Mouse (Mus musculus): ENCODE measurements around the gene Ifitm1. TPM values are rescaled to one million over a fixed set of nuclear protein-coding genes. Genes with fewer than 3 reads are reported as not detected.
"Not testable (repeated sequence)": the region's sequence is repeated elsewhere in the genome, so short reads cannot be mapped to it uniquely, and the experiment has no call there.

The Ifitm1 gene
- polyA plus RNA-seq, 1 experiment from 2014 or later: 5.6 TPM

DNA sequence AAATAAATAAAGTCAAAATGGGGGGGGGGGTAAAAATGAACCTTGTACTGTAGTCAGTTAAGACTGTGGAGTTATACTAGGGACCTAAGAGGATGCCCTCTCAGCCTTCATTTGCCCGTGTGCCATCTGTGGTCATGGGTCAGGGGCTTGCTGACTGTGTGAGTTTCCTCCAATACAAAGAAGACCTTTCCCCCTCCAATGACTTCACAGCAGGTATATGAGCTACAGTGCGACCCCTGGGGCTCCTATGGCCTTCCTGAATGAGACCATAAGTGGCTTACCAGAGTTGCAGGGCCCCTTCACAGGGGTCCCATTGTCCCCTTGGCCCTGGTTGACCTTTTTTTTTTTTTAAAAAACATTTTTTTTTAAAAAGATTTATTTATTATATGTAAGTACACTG, 5.6 kb upstream of the Ifitm1 start:
- Histone ChIP-seq H3K4me2 (ENCODE audit: low read depth, low read length, severe bottlenecking) (no peak overlapping the region), H3K4me3 (ENCODE audit: low read depth, low read length) (no peak overlapping the region), H3K27me3 (ENCODE audit: control insufficient read depth, insufficient read depth, low read length) (0 out of 2 replicates have a peak, but pooled peaks cover 2% of the 10 kb centered on the region), H3K27ac (ENCODE audit: low read depth, low read length) (no peak overlapping the region), H3K4me1 (replicated peaks; ENCODE audit: control insufficient read depth, insufficient read depth, low read length) (0 out of 2 replicates have a peak, but pooled peaks cover 2% of the 10 kb centered on the region), H3K9ac (ENCODE audit: low read length) (no peak overlapping the region), H3K9me3 (ENCODE audit: control insufficient read depth, low read length) (no peaks in the 10 kb centered on the region), H3K36me3 (ENCODE audit: control insufficient read depth, insufficient read depth, low read length) (no peaks in the 10 kb centered on the region)
- DNase-seq (ENCODE audit: low spot score): no peak
- no peak for ATAC-seq (replicated peaks; ENCODE audit: low FRiP score)
- WGBS: 52% methylated on average over 2 of the region's 2 CpGs

DNA sequence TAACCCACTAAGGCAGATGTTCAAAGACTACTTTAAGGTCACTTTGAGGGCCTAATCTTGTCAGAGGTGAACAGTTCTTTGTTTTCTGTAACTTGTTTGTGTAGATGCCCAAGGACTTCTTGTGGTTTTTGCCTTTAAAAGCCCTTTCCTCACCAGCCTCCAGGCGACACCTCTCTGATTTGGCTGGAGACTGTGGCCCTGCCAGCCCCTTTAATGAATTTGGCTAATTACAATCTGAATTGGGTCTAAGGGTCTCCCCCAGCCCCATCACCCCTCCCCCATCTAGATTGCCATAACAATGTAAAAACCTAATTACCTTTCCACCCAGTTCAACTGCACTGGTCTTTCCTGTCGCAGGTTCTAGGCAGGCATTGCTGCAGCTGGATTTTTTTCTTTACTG, 4.3 kb upstream of the Ifitm1 start:
- H3K4me2 ChIP-seq (ENCODE audit: low read depth, low read length, severe bottlenecking): no peak overlapping the region
- no peak overlapping the region for H3K27ac ChIP-seq (ENCODE audit: low read depth, low read length)
- no peak for DNase-seq (ENCODE audit: low spot score)
- H3K4me1 ChIP-seq (replicated peaks; ENCODE audit: control insufficient read depth, insufficient read depth, low read length): peaks cover 4% of the 10 kb centered on the region; the same call in 1 of the 2 replicates
- no peaks in the 10 kb centered on the region for H3K27me3 ChIP-seq (ENCODE audit: control insufficient read depth, insufficient read depth, low read length)
- no peak overlapping the region for H3K4me3 ChIP-seq (ENCODE audit: low read depth, low read length)
- no peak for ATAC-seq (replicated peaks; ENCODE audit: low FRiP score)
- H3K36me3 ChIP-seq (ENCODE audit: control insufficient read depth, insufficient read depth, low read length): no peaks in the 10 kb centered on the region
- no peaks in the 10 kb centered on the region for H3K9me3 ChIP-seq (ENCODE audit: control insufficient read depth, low read length)
- no peak overlapping the region for H3K9ac ChIP-seq (ENCODE audit: low read length)
- WGBS: 33% methylated on average over 2 of the region's 2 CpGs

DNA sequence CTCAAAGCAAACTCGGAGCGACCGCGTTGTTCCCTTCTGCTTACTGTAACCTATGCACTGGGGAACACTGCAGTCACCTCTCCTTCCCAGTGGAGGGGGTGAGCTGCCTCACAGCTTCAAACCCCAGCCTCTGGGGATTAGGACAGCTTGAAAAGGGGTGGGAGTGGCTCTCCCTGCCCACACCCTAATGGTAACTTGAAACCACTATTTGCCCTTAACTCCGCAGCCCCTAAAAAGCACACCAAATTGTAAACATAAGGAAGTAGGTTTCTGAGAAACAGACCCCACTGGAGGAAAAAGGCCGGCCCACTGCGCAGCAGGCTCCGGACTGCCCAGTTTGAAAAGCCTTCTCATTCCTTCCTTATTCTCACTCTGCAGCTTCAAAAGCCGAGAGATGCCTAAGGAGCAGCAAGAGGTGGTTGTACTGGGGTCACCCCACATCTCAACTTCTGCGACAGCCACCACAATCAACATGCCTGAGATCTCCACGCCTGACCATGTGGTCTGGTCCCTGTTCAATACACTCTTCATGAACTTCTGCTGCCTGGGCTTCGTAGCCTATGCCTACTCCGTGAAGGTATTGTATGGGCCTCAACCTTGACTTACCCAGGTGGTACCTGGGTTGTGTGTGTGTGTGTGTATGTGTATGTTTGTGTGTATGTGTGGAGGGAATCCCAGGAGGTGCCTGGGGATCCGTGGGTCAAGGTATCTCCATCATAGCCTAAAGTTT, 1.0 kb downstream of the Ifitm1 start:
- H3K9me3 ChIP-seq (ENCODE audit: control insufficient read depth, low read length): no peaks in the 10 kb centered on the region
- no peaks in the 10 kb centered on the region for H3K36me3 ChIP-seq (ENCODE audit: control insufficient read depth, insufficient read depth, low read length)
- WGBS: 3% methylated on average over 14 of the region's 14 CpGs
- DNase-seq (ENCODE audit: low spot score): no peak
- H3K4me2 ChIP-seq (ENCODE audit: low read depth, low read length, severe bottlenecking): no peak overlapping the region
- H3K4me1 ChIP-seq (replicated peaks; ENCODE audit: control insufficient read depth, insufficient read depth, low read length): peaks cover 6% of the 10 kb centered on the region; the same call in 1 of the 2 replicates
- H3K4me3 ChIP-seq (ENCODE audit: low read depth, low read length): no peak overlapping the region
- H3K27ac ChIP-seq (ENCODE audit: low read depth, low read length): no peak overlapping the region
- ATAC-seq (replicated peaks; ENCODE audit: low FRiP score): peak; percentile 60; the same call in 1 of the 2 replicates
- H3K9ac ChIP-seq (ENCODE audit: low read length): no peak overlapping the region
- no peaks in the 10 kb centered on the region; the same call in 1 of the 2 replicates for H3K27me3 ChIP-seq (ENCODE audit: control insufficient read depth, insufficient read depth, low read length)

DNA sequence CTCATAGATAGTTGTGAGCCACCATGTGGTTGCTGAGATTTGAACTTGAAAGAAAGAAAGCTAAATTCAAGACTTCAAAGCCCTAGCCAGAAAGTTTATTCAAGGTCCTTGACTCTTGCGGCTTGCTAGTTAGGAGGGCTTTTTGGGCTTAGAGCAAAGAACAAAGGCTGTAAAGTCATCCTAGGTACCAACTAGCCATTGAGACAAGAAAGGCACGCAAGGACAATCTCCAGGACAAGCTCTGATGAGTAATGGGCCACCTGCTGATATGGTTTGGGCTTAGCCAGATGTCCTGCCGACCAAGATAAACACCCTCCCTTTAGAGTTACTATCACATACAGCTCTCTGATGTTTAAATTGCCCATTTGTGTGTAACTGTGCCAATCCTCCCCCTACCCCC, 1.7 kb downstream of the Ifitm1 start:
- peaks cover 11% of the 10 kb centered on the region; the same call in 1 of the 2 replicates for H3K4me1 ChIP-seq (replicated peaks; ENCODE audit: control insufficient read depth, insufficient read depth, low read length)
- ATAC-seq (replicated peaks; ENCODE audit: low FRiP score); H3K27ac ChIP-seq (ENCODE audit: low read depth, low read length); H3K4me3 ChIP-seq (ENCODE audit: low read depth, low read length); H3K9ac ChIP-seq (ENCODE audit: low read length); DNase-seq (ENCODE audit: low spot score); H3K36me3 ChIP-seq (ENCODE audit: control insufficient read depth, insufficient read depth, low read length); H3K27me3 ChIP-seq (ENCODE audit: control insufficient read depth, insufficient read depth, low read length); H3K4me2 ChIP-seq (ENCODE audit: low read depth, low read length, severe bottlenecking); H3K9me3 ChIP-seq (ENCODE audit: control insufficient read depth, low read length): not testable (repeated sequence)
- WGBS: 16% methylated on average over 3 of the region's 3 CpGs

DNA sequence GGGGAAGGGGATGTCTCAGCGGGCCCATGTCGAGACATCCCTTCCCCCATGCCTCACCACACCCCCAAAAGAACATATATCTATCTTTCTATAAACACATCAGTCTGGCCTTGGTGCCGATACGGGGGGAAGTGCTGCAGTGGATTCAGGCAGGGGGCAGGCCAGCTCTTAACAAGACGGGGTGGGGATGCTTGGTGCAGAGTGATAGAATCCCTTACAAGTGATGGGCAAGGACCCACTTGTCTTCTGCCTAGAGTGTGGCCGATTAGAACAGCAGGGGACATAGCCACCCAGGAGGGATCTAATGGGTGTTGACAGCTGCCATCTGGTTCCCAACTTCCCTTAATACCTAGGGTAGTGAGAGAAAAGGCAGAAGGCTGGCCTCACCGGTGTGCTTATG, 3.9 kb downstream of the Ifitm1 start:
- Histone ChIP-seq H3K4me3 (ENCODE audit: low read depth, low read length) (no peak overlapping the region), H3K9me3 (ENCODE audit: control insufficient read depth, low read length) (no peaks in the 10 kb centered on the region), H3K36me3 (ENCODE audit: control insufficient read depth, insufficient read depth, low read length) (no peaks in the 10 kb centered on the region), H3K27ac (ENCODE audit: low read depth, low read length) (no peak overlapping the region), H3K4me2 (ENCODE audit: low read depth, low read length, severe bottlenecking) (no peak overlapping the region), H3K4me1 (replicated peaks; ENCODE audit: control insufficient read depth, insufficient read depth, low read length) (peaks cover 13% of the 10 kb centered on the region; the same call in 1 of the 2 replicates), H3K27me3 (ENCODE audit: control insufficient read depth, insufficient read depth, low read length) (peaks cover 2% of the 10 kb centered on the region; the same call in 1 of the 2 replicates), H3K9ac (ENCODE audit: low read length) (no peak overlapping the region)
- DNase-seq (ENCODE audit: low spot score) (no peak), ATAC-seq (replicated peaks; ENCODE audit: low FRiP score) (no peak)
- 48% methylated on average over 7 of the region's 7 CpGs for WGBS

DNA sequence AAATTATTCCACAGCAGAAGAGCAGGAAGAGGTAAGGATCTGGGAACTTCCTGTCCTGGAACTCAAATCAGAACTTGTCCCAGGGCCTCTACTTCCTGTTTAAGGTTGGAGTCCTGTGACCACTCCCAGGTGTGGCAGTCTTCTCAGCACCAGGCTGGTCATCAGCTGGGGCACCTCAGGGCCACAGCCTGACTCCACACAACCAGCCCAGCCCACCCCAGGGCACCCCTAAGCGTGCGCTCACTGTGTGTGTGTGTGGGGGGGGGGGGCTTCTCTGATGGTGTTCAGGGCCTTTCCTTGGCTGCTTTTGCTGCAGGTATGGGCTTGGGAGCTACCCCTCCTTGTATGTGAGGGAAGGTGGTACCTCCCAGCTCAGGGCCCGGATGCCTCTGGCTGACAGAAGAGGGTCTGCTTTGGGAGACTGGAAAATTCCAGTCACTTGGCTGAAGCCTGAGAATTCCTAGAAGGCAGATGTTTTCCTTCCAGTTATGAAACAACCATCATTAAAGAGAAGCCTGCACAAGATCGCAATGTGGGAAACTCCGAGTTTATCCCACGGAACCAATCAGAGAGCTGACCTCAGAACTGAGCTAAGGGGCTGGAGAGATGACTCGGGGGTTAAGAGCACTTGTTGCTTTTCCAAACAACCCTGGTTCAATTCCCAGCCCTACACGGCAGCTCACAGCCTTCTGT, 4.6 kb downstream of the Ifitm1 start:
- H3K9ac ChIP-seq (ENCODE audit: low read length): no peak overlapping the region
- no peak overlapping the region for H3K27ac ChIP-seq (ENCODE audit: low read depth, low read length)
- H3K9me3 ChIP-seq (ENCODE audit: control insufficient read depth, low read length): no peaks in the 10 kb centered on the region
- ATAC-seq (replicated peaks; ENCODE audit: low FRiP score) (no peak), DNase-seq (ENCODE audit: low spot score) (no peak)
- WGBS: 88% methylated on average over 8 of the region's 8 CpGs
- no peaks in the 10 kb centered on the region for H3K36me3 ChIP-seq (ENCODE audit: control insufficient read depth, insufficient read depth, low read length)
- peaks cover 13% of the 10 kb centered on the region; the same call in 1 of the 2 replicates for H3K4me1 ChIP-seq (replicated peaks; ENCODE audit: control insufficient read depth, insufficient read depth, low read length)
- H3K27me3 ChIP-seq (ENCODE audit: control insufficient read depth, insufficient read depth, low read length): peaks cover 2% of the 10 kb centered on the region; the same call in 1 of the 2 replicates
- H3K4me2 ChIP-seq (ENCODE audit: low read depth, low read length, severe bottlenecking): no peak overlapping the region
- no peak overlapping the region for H3K4me3 ChIP-seq (ENCODE audit: low read depth, low read length)

DNA sequence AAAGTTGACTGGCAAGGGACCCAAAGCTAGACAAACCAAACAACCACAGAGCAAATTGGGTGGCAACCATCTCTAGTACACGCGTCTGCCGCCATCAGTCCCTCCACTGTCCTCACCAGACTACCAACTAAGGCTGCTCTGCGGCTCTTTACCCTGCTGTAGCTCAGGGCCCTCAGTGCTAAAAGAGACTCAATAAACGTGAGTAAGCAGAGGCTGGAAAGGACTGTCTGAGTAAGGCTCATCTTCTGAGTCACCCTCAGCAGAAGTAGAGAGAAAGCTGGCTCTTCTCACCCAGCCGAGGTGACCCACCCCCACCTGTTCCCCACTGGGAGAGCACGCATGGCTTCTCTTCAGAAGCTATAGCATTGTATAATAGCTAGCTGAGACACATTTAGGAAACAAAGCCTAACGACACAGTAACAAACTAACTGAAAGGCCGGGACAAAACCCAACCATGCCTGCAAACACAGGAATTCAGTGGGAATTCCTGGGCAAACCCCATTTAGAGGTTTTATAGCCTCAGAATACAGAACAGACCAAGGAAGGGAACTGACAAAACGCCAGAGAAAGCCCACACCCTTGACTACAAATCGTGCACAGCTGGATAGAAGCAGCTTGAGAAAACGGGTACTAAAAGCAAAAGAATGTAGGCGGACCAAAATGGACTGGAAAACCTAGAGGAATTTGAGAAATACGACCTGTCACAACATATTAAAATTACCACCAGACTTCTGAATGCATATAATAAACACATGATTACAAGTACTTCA, 6.6 kb downstream of the Ifitm1 start:
- H3K4me1 ChIP-seq (replicated peaks; ENCODE audit: control insufficient read depth, insufficient read depth, low read length): peaks cover 7% of the 10 kb centered on the region; the same call in 1 of the 2 replicates
- DNase-seq (ENCODE audit: low spot score) (no peak), ATAC-seq (replicated peaks; ENCODE audit: low FRiP score) (no peak)
- H3K36me3 ChIP-seq (ENCODE audit: control insufficient read depth, insufficient read depth, low read length): no peaks in the 10 kb centered on the region
- H3K4me3 ChIP-seq (ENCODE audit: low read depth, low read length): no peak overlapping the region
- peaks cover 2% of the 10 kb centered on the region; the same call in 1 of the 2 replicates for H3K27me3 ChIP-seq (ENCODE audit: control insufficient read depth, insufficient read depth, low read length)
- no peak overlapping the region for H3K4me2 ChIP-seq (ENCODE audit: low read depth, low read length, severe bottlenecking)
- no peaks in the 10 kb centered on the region for H3K9me3 ChIP-seq (ENCODE audit: control insufficient read depth, low read length)
- WGBS: 26% methylated on average over 14 of the region's 14 CpGs
- no peak overlapping the region for H3K9ac ChIP-seq (ENCODE audit: low read length)
- H3K27ac ChIP-seq (ENCODE audit: low read depth, low read length): no peak overlapping the region

DNA sequence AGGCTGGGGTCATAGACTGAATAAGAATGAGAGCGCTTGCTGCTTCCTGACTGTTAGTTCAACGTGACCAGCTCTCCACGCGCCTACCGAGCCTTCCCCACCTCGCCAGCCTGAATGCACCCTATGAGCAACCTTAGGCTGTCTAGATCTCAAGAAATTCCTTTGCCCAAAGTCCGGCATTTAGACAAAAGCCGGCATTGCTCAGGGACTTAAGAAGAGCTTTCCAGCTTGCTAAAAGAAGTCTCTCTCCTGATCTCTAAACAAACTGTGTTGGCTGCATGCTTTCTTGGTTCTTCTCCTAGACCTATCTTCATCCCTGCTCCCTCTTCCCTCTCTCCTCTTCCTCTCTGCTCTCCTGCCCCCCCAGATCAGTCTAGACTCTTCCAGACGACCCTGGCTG, 7.9 kb downstream of the Ifitm1 start:
- Histone ChIP-seq H3K9ac (ENCODE audit: low read length) (no peak overlapping the region), H3K9me3 (ENCODE audit: control insufficient read depth, low read length) (no peaks in the 10 kb centered on the region), H3K4me2 (ENCODE audit: low read depth, low read length, severe bottlenecking) (no peak overlapping the region), H3K4me1 (replicated peaks; ENCODE audit: control insufficient read depth, insufficient read depth, low read length) (peaks cover 7% of the 10 kb centered on the region; the same call in 1 of the 2 replicates), H3K36me3 (ENCODE audit: control insufficient read depth, insufficient read depth, low read length) (no peaks in the 10 kb centered on the region), H3K27ac (ENCODE audit: low read depth, low read length) (no peak overlapping the region), H3K27me3 (ENCODE audit: control insufficient read depth, insufficient read depth, low read length) (peaks cover 2% of the 10 kb centered on the region; the same call in 1 of the 2 replicates), H3K4me3 (ENCODE audit: low read depth, low read length) (no peak overlapping the region)
- ATAC-seq (replicated peaks; ENCODE audit: low FRiP score): no peak
- DNase-seq (ENCODE audit: low spot score): no peak
- WGBS: 8% methylated on average over 9 of the region's 9 CpGs
